Mouse (Mus musculus) B cell, adult (primary cell): Measurements from ENCODE around the gene Tnfaip8l3. TPM values are rescaled to one million over a fixed set of nuclear protein-coding genes. Genes with fewer than 3 reads are reported as not detected.

ENCODE experiments used
- total RNA-seq: library from RNA; stranded (reverse); gene quantifications from 4 replicates; pipeline ENCODE4 v1.2.4, GENCODE M21; 2023; ENCODE audit not compliant: inconsistent age

Tnfaip8l3 gene
- not detected in 4 replicates for total RNA-seq

GRCm38 (mm10) chr9:54068032-54068649 lies at the start of gene Tnfaip8l3:
Gene Tnfaip8l3, minus strand, starts transcription at chr9:54068388.

GRCm38 (mm10) chr9:53975122-53975518 lies 93.1 kb downstream of the Tnfaip8l3 start, which contains the start of gene Elmod1:
Gene Elmod1, minus strand, starts transcription at chr9:53975301.

Other genes with a start within 250 kb of the Tnfaip8l3 start
- gene Sln, start 218.2 kb downstream of the Tnfaip8l3 start, total RNA-seq = not detected in 4 replicates
- gene Elmod1, start 93.1 kb downstream of the Tnfaip8l3 start, total RNA-seq = not detected in 4 replicates
- gene Cyp19a1, start 199.7 kb upstream of the Tnfaip8l3 start, total RNA-seq = not detected in 4 replicates
- gene Gldn, start 218.1 kb upstream of the Tnfaip8l3 start, total RNA-seq = not detected in 4 replicates